Comparison of ENCODE assay signal across 7 mouse cellular contexts in the genomic region with DNA sequence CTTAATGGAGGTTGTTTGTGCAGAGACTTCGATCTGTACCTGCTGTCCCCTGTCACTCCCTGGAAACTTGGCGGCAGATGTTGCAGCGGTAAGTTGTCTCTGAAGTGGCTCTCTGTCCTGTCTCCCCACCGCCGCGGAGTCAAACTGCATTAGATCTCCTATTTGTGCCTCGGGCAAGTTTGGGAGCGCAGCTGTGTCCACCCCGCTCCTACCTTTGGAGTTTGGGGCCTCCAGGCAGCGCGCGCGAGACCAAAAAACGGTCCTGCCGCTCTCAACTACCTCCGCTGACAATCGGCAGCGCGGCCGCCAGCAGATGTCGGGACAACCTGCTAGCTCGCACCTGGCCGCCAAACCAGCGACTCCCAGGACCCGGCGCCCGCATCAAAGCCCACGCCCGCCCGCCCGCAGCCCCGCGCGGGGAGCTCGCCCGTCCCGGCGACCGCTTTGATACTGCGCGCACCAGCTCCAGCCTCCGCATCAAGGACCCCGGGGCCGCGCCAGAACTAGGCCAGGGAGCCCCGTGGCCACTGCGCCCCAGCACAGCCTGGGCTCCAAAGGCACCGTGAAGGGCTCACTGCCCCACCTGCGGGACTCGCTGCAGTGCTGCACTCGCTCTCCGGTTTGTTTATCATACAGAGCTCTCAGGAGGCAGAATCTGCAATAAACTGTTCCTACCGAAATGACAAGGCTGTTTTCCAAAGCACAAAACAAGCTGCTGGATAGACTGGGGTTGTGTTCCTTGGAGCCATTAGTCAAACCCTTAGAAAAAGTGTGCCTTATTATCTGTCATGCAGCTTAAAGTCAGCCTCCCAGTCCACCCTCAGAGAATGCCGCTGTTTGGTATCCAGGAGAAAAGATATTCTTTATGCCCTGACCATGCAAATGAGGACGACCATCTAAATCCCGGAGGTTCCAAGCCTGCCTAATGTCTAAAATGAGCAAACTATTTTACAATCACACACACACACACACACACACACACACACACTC.
A peak's percentile ranks its signal among the peaks of the same experiment; 100 is the strongest.
DNase-seq lines count a peak whose midpoint lies in the region; ATAC-seq and TF ChIP-seq lines count a peak whose summit lies in the region.

No protein-coding gene starts in this region.

- TF ChIP-seq CTCF in brain, embryonic 14.5 days (IDR thresholded peaks at IDR 0.05; ENCODE audit: borderline replicate concordance, extremely low read depth, insufficient read depth, insufficient read length) = peak; percentile 50; the same call in 1 of the 2 replicates
- TF ChIP-seq CTCF in midbrain, postnatal 0 days (IDR thresholded peaks at IDR 0.05) = peak; percentile 56

- H3K4me2 ChIP-seq in forebrain, embryonic 14.5 days (ENCODE audit: low read length) = peak overlapping the region; percentile 93
- peak overlapping the region; percentile 93 for H3K4me2 ChIP-seq in limb, embryonic 15.5 days
- H3K4me2 ChIP-seq in midbrain, postnatal 0 days (ENCODE audit: low read depth, low read length, poor library complexity, severe bottlenecking) = peak overlapping the region; percentile 98

- H3K4me1 ChIP-seq in forebrain, embryonic 14.5 days (ENCODE audit: control insufficient read depth, insufficient read depth, low read length) = no peaks in the 10 kb centered on the region
- peaks cover 9% of the 10 kb centered on the region for H3K4me1 ChIP-seq in limb, embryonic 15.5 days
- 0 out of 2 replicates have a peak, but pooled peaks cover 5% of the 10 kb centered on the region for H3K4me1 ChIP-seq in midbrain, postnatal 0 days (ENCODE audit: insufficient read depth, low read length)

- no peak overlapping the region for H3K27ac ChIP-seq in forebrain, embryonic 14.5 days (ENCODE audit: low read depth, low read length)
- H3K27ac ChIP-seq in limb, embryonic 15.5 days = no peak overlapping the region
- H3K27ac ChIP-seq in midbrain, postnatal 0 days (ENCODE audit: low read depth, low read length) = no peak overlapping the region

- H3K36me3 ChIP-seq in forebrain, embryonic 14.5 days (ENCODE audit: control insufficient read depth, insufficient read depth, low read length) = no peaks in the 10 kb centered on the region
- H3K36me3 ChIP-seq in limb, embryonic 15.5 days = 0 out of 2 replicates have a peak, but pooled peaks cover 5% of the 10 kb centered on the region
- no peaks in the 10 kb centered on the region for H3K36me3 ChIP-seq in midbrain, postnatal 0 days (ENCODE audit: insufficient read depth, low read length)

- ATAC-seq in forebrain, embryonic 14.5 days = peak; percentile 89
- no peak for ATAC-seq in limb, embryonic 15.5 days (ENCODE audit: insufficient number of reproducible peaks, low FRiP score, low TSS enrichment, low read depth)
- peak; percentile 69 for ATAC-seq in midbrain, postnatal 0 days (ENCODE audit: low FRiP score)

- peak overlapping the region; percentile 55 for H3K4me3 ChIP-seq in forebrain, embryonic 14.5 days (ENCODE audit: low read depth, low read length)
- peak overlapping the region; percentile 46 for H3K4me3 ChIP-seq in limb, embryonic 15.5 days
- H3K4me3 ChIP-seq in midbrain, postnatal 0 days (ENCODE audit: low read depth, low read length) = peak overlapping the region; percentile 67

- peak overlapping the region; percentile 66 for H3K9ac ChIP-seq in forebrain, embryonic 14.5 days (ENCODE audit: low read length)
- H3K9ac ChIP-seq in limb, embryonic 15.5 days = peak overlapping the region; percentile 26
- H3K9ac ChIP-seq in midbrain, postnatal 0 days (replicated peaks; ENCODE audit: low read length, poor library complexity, severe bottlenecking) = peak overlapping the region; percentile 56

- DNase-seq in ZHBTc4 (ENCODE audit: low read depth, low spot score) = peak; percentile 84
- DNase-seq in brain, embryonic 14.5 days (ENCODE audit: low read depth) = peak; percentile 72
- peak; percentile 61 for DNase-seq in forebrain, embryonic 14.5 days (ENCODE audit: low spot score)
- peak; percentile 2 to 3 for DNase-seq in kidney, adult 8-10 months
- DNase-seq in midbrain, postnatal 0 days (ENCODE audit: low spot score) = peak; percentile 50
- DNase-seq in testis, postnatal 10 days (ENCODE audit: low spot score) = peak; percentile 43

- TF ChIP-seq POLR2A in brain, embryonic 14.5 days (IDR thresholded peaks at IDR 0.05; ENCODE audit: borderline replicate concordance, extremely low read depth, insufficient read depth, insufficient read length, poor library complexity, severe bottlenecking) = no peak

- no peaks in the 10 kb centered on the region for H3K9me3 ChIP-seq in forebrain, embryonic 14.5 days (replicated peaks; ENCODE audit: control insufficient read depth, low read length)
- H3K9me3 ChIP-seq in limb, embryonic 15.5 days = no peaks in the 10 kb centered on the region
- H3K9me3 ChIP-seq in midbrain, postnatal 0 days (ENCODE audit: low read length) = no peaks in the 10 kb centered on the region

- no peaks in the 10 kb centered on the region for H3K27me3 ChIP-seq in forebrain, embryonic 14.5 days (replicated peaks; ENCODE audit: control insufficient read depth, insufficient read depth, low read length)
- 0 out of 2 replicates have a peak, but pooled peaks cover 4% of the 10 kb centered on the region for H3K27me3 ChIP-seq in limb, embryonic 15.5 days
- H3K27me3 ChIP-seq in midbrain, postnatal 0 days (ENCODE audit: insufficient read depth, low read length) = 0 out of 2 replicates have a peak, but pooled peaks cover 4% of the 10 kb centered on the region

- WGBS in forebrain, embryonic 14.5 days = 3% methylated on average over 46 of the region's 56 CpGs
- WGBS in limb, embryonic 15.5 days = 4% methylated on average over 56 of the region's 56 CpGs
- WGBS in midbrain, postnatal 0 days = 2% methylated on average over 52 of the region's 56 CpGs

Comparison
In these comparisons a context has a peak if more than half of its experiments do, and no peak if none do; other contexts are left out.
1. DNase-seq: peak in every context shown above with its lines; median percentile 84 in ZHBTc4; 72 in brain, embryonic 14.5 days; 61 in forebrain, embryonic 14.5 days; 50 in midbrain, postnatal 0 days; 43 in testis, postnatal 10 days; 2 in kidney, adult 8-10 months.